ENCODE assay signal across 24 mouse cellular contexts in the genomic region with DNA sequence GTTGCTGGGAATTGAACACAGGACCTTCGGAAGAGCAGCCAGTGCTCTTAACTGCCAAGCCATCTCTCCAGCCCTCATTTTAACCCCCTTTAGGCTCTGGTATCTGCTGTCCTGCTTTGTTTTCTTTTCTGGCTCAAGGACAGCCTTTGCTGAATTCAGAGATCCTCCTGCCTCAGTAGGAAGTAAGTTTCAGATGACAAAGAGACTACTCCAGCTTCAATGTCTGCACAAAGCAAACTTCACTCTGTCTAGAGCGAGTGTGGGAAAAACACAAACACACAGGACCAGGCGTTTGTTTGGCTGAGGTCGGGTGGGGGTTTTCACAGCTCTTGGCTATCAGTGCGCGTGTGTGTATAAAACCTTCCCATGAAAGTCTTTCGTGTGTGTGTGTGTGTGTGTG. TPM values are rescaled to one million over a fixed set of nuclear protein-coding genes. Genes with fewer than 3 reads are reported as not detected.
A peak's percentile ranks its signal among the peaks of the same experiment; 100 is the strongest.
DNase-seq lines count a peak whose midpoint lies in the region; ATAC-seq and TF ChIP-seq lines count a peak whose summit lies in the region.
"Had no signal": no experiment of that assay in that cellular context is flagged by ENCODE, and none has a peak within 500 bp of the region (broad histone marks: within the 10 kb centered on the region; RNA-seq: fewer than 3 reads in every experiment).

No protein-coding gene starts in this region.

- in situ Hi-C loops in ES-E14 (cut with MboI; ENCODE audit: low sequenced_read_pairs in 2 of 2, unreplicated experiment in 2 of 2) = no loop called here

- H3K27ac ChIP-seq in midbrain, embryonic 11.5 days (ENCODE audit: low read depth, low read length) = no peak overlapping the region
- no peak overlapping the region for H3K27ac ChIP-seq in midbrain, embryonic 15.5 days
- H3K27ac ChIP-seq in ES-Bruce4 (ENCODE audit: insufficient read depth, low read length) (peak overlapping the region; percentile 88), ES-E14 (ENCODE audit: insufficient read depth, low read depth, low read length, poor library complexity, severe bottlenecking) (peak overlapping the region; percentile 99)
- H3K27ac ChIP-seq in hindbrain, embryonic 13.5 days = no peak overlapping the region
- H3K27ac ChIP-seq: embryonic facial prominence, embryonic 13.5 days; forebrain, embryonic 10.5 days; forebrain, embryonic 12.5 days had no signal

- H3K4me2 ChIP-seq in midbrain, embryonic 11.5 days = no peak overlapping the region
- H3K4me2 ChIP-seq in midbrain, embryonic 15.5 days = no peak overlapping the region
- H3K4me2 ChIP-seq in hindbrain, embryonic 13.5 days = no peak overlapping the region

- no peak for TF ChIP-seq POLR2A in ES-Bruce4 (IDR thresholded peaks at IDR 0.05; ENCODE audit: insufficient read depth, low read length)

- peaks cover 6% of the 10 kb centered on the region for H3K4me1 ChIP-seq in midbrain, embryonic 11.5 days (ENCODE audit: control insufficient read depth, insufficient read depth, low read length)
- H3K4me1 ChIP-seq in midbrain, embryonic 15.5 days = peaks cover 9% of the 10 kb centered on the region; the same call in 1 of the 2 replicates
- no peaks in the 10 kb centered on the region for H3K4me1 ChIP-seq in ES-Bruce4 (ENCODE audit: control insufficient read depth, insufficient read depth, low read length)
- H3K4me1 ChIP-seq in ES-E14 (ENCODE audit: control insufficient read depth in 2 of 2, insufficient read depth in 2 of 2, low read length in 2 of 2, poor library complexity in 1 of 2) = peaks cover 0 to 19% of the 10 kb centered on the region in 2 experiments; a peak in 2 of 4 replicates
- peaks cover 9% of the 10 kb centered on the region for H3K4me1 ChIP-seq in hindbrain, embryonic 13.5 days (replicated peaks)

- no peak for TF ChIP-seq EP300 in ES-Bruce4 (IDR thresholded peaks at IDR 0.05; ENCODE audit: insufficient read depth, low read depth, low read length)

- no peak for TF ChIP-seq CTCF in ES-Bruce4 (IDR thresholded peaks at IDR 0.05; ENCODE audit: low read depth, low read length)

- ATAC-seq in midbrain, embryonic 11.5 days (ENCODE audit: low FRiP score) = no peak
- no peak for ATAC-seq in midbrain, embryonic 15.5 days (replicated peaks)
- ATAC-seq in hindbrain, embryonic 13.5 days (ENCODE audit: low FRiP score) = no peak
- ATAC-seq: forebrain, embryonic 14.5 days; forebrain, embryonic 16.5 days had no signal

- H3K9me3 ChIP-seq in midbrain, embryonic 11.5 days (ENCODE audit: control insufficient read depth, low read length) = no peaks in the 10 kb centered on the region
- no peaks in the 10 kb centered on the region for H3K9me3 ChIP-seq in midbrain, embryonic 15.5 days
- H3K9me3 ChIP-seq in ES-Bruce4 (replicated peaks; ENCODE audit: control insufficient read depth, insufficient read depth, low read length, poor library complexity, severe bottlenecking) = no peaks in the 10 kb centered on the region
- H3K9me3 ChIP-seq in ES-E14 (ENCODE audit: control insufficient read depth, insufficient read depth, low read depth, low read length) = no peaks in the 10 kb centered on the region
- no peaks in the 10 kb centered on the region for H3K9me3 ChIP-seq in hindbrain, embryonic 13.5 days
- H3K9me3 ChIP-seq: embryonic facial prominence, embryonic 13.5 days; embryonic facial prominence, embryonic 15.5 days; forebrain, embryonic 10.5 days; forebrain, embryonic 12.5 days had no signal

- 95% methylated on average over 7 of the region's 7 CpGs for WGBS in midbrain, embryonic 11.5 days
- WGBS in midbrain, embryonic 15.5 days = 93% methylated on average over 7 of the region's 7 CpGs
- WGBS in hindbrain, embryonic 13.5 days = 90% methylated on average over 7 of the region's 7 CpGs

- H3K4me3 ChIP-seq in midbrain, embryonic 11.5 days (ENCODE audit: low read depth, low read length) = no peak overlapping the region
- no peak overlapping the region for H3K4me3 ChIP-seq in midbrain, embryonic 15.5 days
- H3K4me3 ChIP-seq in ES-Bruce4 (ENCODE audit: low read depth, low read length) (no peak overlapping the region), ES-E14 (ENCODE audit: insufficient read depth in 1 of 2, low read depth in 1 of 2, low read length in 2 of 2, poor library complexity in 1 of 2, severe bottlenecking in 1 of 2) (peak overlapping the region in 1 of 2 experiments; percentile 12; a peak in 1 of 4 replicates)
- no peak overlapping the region for H3K4me3 ChIP-seq in hindbrain, embryonic 13.5 days
- H3K4me3 ChIP-seq: erythroblast, embryonic 14.5 days had no signal

- peak; percentile 81 for DNase-seq in midbrain, embryonic 11.5 days (ENCODE audit: low spot score, missing footprints)
- DNase-seq in ES-E14 (ENCODE audit: low read depth, low spot score) (no peak), ZHBTc4 (ENCODE audit: low read depth, low spot score) (peak; percentile 72)
- DNase-seq in layer of hippocampus, adult 9-10 months (ENCODE audit: low spot score) = no peak
- DNase-seq in ovary, adult 18-20 months (ENCODE audit: low spot score) = no peak
- DNase-seq: adrenal gland, adult 2 months; adrenal gland, postnatal 10 days; adrenal gland, postnatal 25 days; cerebellum, adult 11 months; cerebellum, adult 18-20 months; cerebellum, adult 8-10 months; cerebellum, adult 9-11 months; cerebellum, postnatal 14 days; cerebellum, postnatal 36 days had no signal

- no peak overlapping the region for H3K9ac ChIP-seq in midbrain, embryonic 11.5 days (ENCODE audit: low read length)
- no peak overlapping the region for H3K9ac ChIP-seq in midbrain, embryonic 15.5 days
- peak overlapping the region; percentile 11; the same call in 1 of the 2 replicates for H3K9ac ChIP-seq in ES-Bruce4 (ENCODE audit: low read depth, poor library complexity, severe bottlenecking)
- peak overlapping the region; percentile 36; the same call in 1 of the 2 replicates for H3K9ac ChIP-seq in ES-E14 (ENCODE audit: insufficient read depth, low read depth, low read length, poor library complexity, severe bottlenecking)
- H3K9ac ChIP-seq in hindbrain, embryonic 13.5 days = no peak overlapping the region
- H3K9ac ChIP-seq: embryonic facial prominence, embryonic 15.5 days; forebrain, embryonic 12.5 days had no signal

- no peaks in the 10 kb centered on the region for H3K27me3 ChIP-seq in midbrain, embryonic 11.5 days (ENCODE audit: control insufficient read depth, insufficient read depth, low read length)
- H3K27me3 ChIP-seq in midbrain, embryonic 15.5 days (replicated peaks) = no peaks in the 10 kb centered on the region
- H3K27me3 ChIP-seq in ES-Bruce4 (ENCODE audit: control insufficient read depth, insufficient read depth, low read length, poor library complexity, severe bottlenecking) = no peaks in the 10 kb centered on the region
- H3K27me3 ChIP-seq in hindbrain, embryonic 13.5 days = peaks cover 6% of the 10 kb centered on the region; the same call in 1 of the 2 replicates
- H3K27me3 ChIP-seq: embryonic facial prominence, embryonic 13.5 days; embryonic facial prominence, embryonic 15.5 days had no signal

- no peaks in the 10 kb centered on the region for H3K36me3 ChIP-seq in midbrain, embryonic 11.5 days (ENCODE audit: control insufficient read depth, insufficient read depth, low read length)
- no peaks in the 10 kb centered on the region for H3K36me3 ChIP-seq in midbrain, embryonic 15.5 days (replicated peaks)
- no peaks in the 10 kb centered on the region for H3K36me3 ChIP-seq in ES-Bruce4 (ENCODE audit: control insufficient read depth, insufficient read depth, low read length, poor library complexity, severe bottlenecking)
- H3K36me3 ChIP-seq in ES-E14 (ENCODE audit: control insufficient read depth, insufficient read depth, low read length, poor library complexity, severe bottlenecking) = no peaks in the 10 kb centered on the region
- H3K36me3 ChIP-seq in hindbrain, embryonic 13.5 days = no peaks in the 10 kb centered on the region
- H3K36me3 ChIP-seq: embryonic facial prominence, embryonic 13.5 days; embryonic facial prominence, embryonic 15.5 days; forebrain, embryonic 10.5 days; forebrain, embryonic 12.5 days had no signal

TF ChIP-seq in ES-E14, 5 proteins besides CTCF, POLR2A, EP300 and RAD21:
- TF ChIP-seq CHD2 (IDR thresholded peaks at IDR 0.05; ENCODE audit: low read depth, low read length) (no peak), ZNF384 (IDR thresholded peaks at IDR 0.05; ENCODE audit: low read depth, low read length) (no peak), MAFK (IDR thresholded peaks at IDR 0.05; ENCODE audit: insufficient read depth, low read depth, low read length) (no peak), ZC3H11A (IDR thresholded peaks at IDR 0.05; ENCODE audit: borderline replicate concordance, low read depth, low read length) (no peak), HCFC1 (IDR thresholded peaks at IDR 0.05; ENCODE audit: borderline replicate concordance, insufficient read depth, low read length) (no peak)
TF ChIP-seq in ES-E14: peak in this region for 0.

RNA-seq across cellular contexts. Expression of gene Uso1, which starts 24.3 kb away (rescaled TPM):
- 25.9 and 29.4 TPM in 2 replicates for polyA plus RNA-seq in midbrain, embryonic 11.5 days (2014; fragmentation: Nextera tagmentation; extraction: Ambion mirVana)
- 42.1 and 42.5 TPM in 2 replicates for polyA plus RNA-seq in midbrain, embryonic 15.5 days (2015; fragmentation: Nextera tagmentation; extraction: Ambion mirVana)
- polyA plus RNA-seq in ES-Bruce4 (2011; ENCODE audit: insufficient read depth, insufficient read length, low read depth, missing spikeins) = 66.0 and 72.8 TPM in 2 replicates
- 40.7 and 51.6 TPM in 2 replicates for total RNA-seq in ES-E14 (2012; rRNA removed)
- 43.9 and 44.6 TPM in 2 replicates for polyA plus RNA-seq in hindbrain, embryonic 13.5 days (2015; fragmentation: Nextera tagmentation; extraction: Ambion mirVana)

RNA-seq across cellular contexts. Expression of gene G3bp2, which starts 30.0 kb away (rescaled TPM):
- 292 and 298 TPM in 2 replicates for polyA plus RNA-seq in midbrain, embryonic 11.5 days (2014; fragmentation: Nextera tagmentation; extraction: Ambion mirVana)
- 330 and 368 TPM in 2 replicates for polyA plus RNA-seq in midbrain, embryonic 15.5 days (2015; fragmentation: Nextera tagmentation; extraction: Ambion mirVana)
- 203 and 213 TPM in 2 replicates for polyA plus RNA-seq in ES-Bruce4 (2011; ENCODE audit: insufficient read depth, insufficient read length, low read depth, missing spikeins)
- total RNA-seq in ES-E14 (2012; rRNA removed) = 246 and 266 TPM in 2 replicates
- polyA plus RNA-seq in hindbrain, embryonic 13.5 days (2015; fragmentation: Nextera tagmentation; extraction: Ambion mirVana) = 425 and 430 TPM in 2 replicates

Comparison
In these comparisons a context has a peak if more than half of its experiments do, and no peak if none do; other contexts are left out.
1. DNase-seq: peak in midbrain, embryonic 11.5 days (single experiment) and ZHBTc4 (single experiment); none in ES-E14 (single experiment), layer of hippocampus, adult 9-10 months (single experiment) and ovary, adult 18-20 months (single experiment).
2. H3K27ac ChIP-seq: peak in ES-Bruce4 (single experiment) and ES-E14 (single experiment); none in midbrain, embryonic 11.5 days (single experiment), midbrain, embryonic 15.5 days (single experiment) and hindbrain, embryonic 13.5 days (single experiment).
3. H3K9ac ChIP-seq: peak in ES-Bruce4 (single experiment) and ES-E14 (single experiment); none in midbrain, embryonic 11.5 days (single experiment), midbrain, embryonic 15.5 days (single experiment) and hindbrain, embryonic 13.5 days (single experiment).